Mouse (Mus musculus) skeletal muscle tissue, postnatal 0 days (tissue): Measurements from ENCODE around the gene Lbr. TPM values are rescaled to one million over a fixed set of nuclear protein-coding genes. Genes with fewer than 3 reads are reported as not detected.

Experiments used
- polyA plus RNA-seq: library from polyadenylated mRNA; unstranded; fragments of >200 nt; fragmentation: Nextera tagmentation; extraction: Ambion mirVana; gene quantifications from 2 replicates; pipeline ENCODE4 v1.2.1, GENCODE M21; 2015

The Lbr gene
- polyA plus RNA-seq = 36.6 and 36.8 TPM in 2 replicates

DNA sequence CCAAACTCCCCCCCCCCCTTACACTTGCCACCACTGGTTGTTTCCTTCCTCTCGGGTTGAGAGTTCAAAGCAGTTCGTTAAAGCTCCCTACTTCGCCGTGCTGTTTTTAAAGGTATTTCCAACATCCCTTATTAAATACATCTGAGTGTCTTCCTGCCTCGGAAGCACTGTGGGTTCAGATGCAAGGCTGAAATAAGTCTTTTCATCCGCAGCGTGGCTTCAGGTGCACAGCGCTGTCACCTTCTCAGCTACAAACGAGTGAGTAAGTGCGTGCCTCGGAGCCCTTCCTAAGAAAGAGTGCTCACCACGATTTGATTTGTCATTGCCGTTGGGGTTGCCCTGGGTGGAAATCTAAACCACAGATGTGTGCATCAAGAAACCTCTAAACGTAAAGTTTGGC lies at the start of gene Lbr:
Gene Lbr (minus strand): TSS at position 266 of the 400 bp plus-strand sequence.

Other genes with a start within 250 kb of the Lbr start
- gene Enah, start 176.9 kb upstream of the Lbr start, polyA plus RNA-seq = 16.9 and 18.6 TPM in 2 replicates